ENCODE assay signal across 9 mouse cellular contexts in genomic region chr2:28068537-28068878, GRCm38 (mm10). TPM values are rescaled to one million over a fixed set of nuclear protein-coding genes. Genes with fewer than 3 reads are reported as not detected.
DNase-seq lines count a peak whose midpoint lies in the region; ATAC-seq and TF ChIP-seq lines count a peak whose summit lies in the region.
"Had no signal": no experiment of that assay in that cellular context is flagged by ENCODE, and none has a peak within 500 bp of the region (broad histone marks: within the 10 kb centered on the region; RNA-seq: fewer than 3 reads in every experiment).

No protein-coding gene starts in this region.

- TF ChIP-seq EP300 in liver, embryonic 14.5 days (IDR thresholded peaks at IDR 0.05; ENCODE audit: low read depth) = no peak
- TF ChIP-seq EP300 in stomach, postnatal 0 days (optimal IDR thresholded peaks at IDR 0.05) = no peak

- H3K36me3 ChIP-seq in heart, embryonic 10.5 days = no peaks in the 10 kb centered on the region
- H3K36me3 ChIP-seq in hindbrain, embryonic 16.5 days (ENCODE audit: control insufficient read depth, insufficient read depth, low read length) = no peaks in the 10 kb centered on the region
- H3K36me3 ChIP-seq in liver, embryonic 14.5 days (replicated peaks; ENCODE audit: control insufficient read depth, insufficient read depth, low read depth) = no peaks in the 10 kb centered on the region
- H3K36me3 ChIP-seq in stomach, postnatal 0 days (ENCODE audit: control insufficient read depth, insufficient read depth, low read length) = no peaks in the 10 kb centered on the region

- 83% methylated on average over 9 of the region's 9 CpGs for WGBS in heart, embryonic 10.5 days
- 49% methylated on average over 9 of the region's 9 CpGs for WGBS in hindbrain, embryonic 16.5 days
- WGBS in liver, embryonic 14.5 days (ENCODE audit: insufficient replicate concordance) = 78% methylated on average over 9 of the region's 9 CpGs
- 73% methylated on average over 9 of the region's 9 CpGs for WGBS in stomach, postnatal 0 days

- TF ChIP-seq CTCF in liver, embryonic 14.5 days (IDR thresholded peaks at IDR 0.05; ENCODE audit: low read depth) = no peak
- no peak for TF ChIP-seq CTCF in stomach, postnatal 0 days (IDR thresholded peaks at IDR 0.05; ENCODE audit: low read depth)

- 0 out of 2 replicates have a peak, but pooled peaks cover 5% of the 10 kb centered on the region for H3K4me1 ChIP-seq in heart, embryonic 10.5 days
- H3K4me1 ChIP-seq in hindbrain, embryonic 16.5 days (ENCODE audit: control insufficient read depth, insufficient read depth, low read depth, low read length) = no peaks in the 10 kb centered on the region; the same call in 1 of the 2 replicates
- H3K4me1 ChIP-seq in liver, embryonic 14.5 days (replicated peaks; ENCODE audit: control insufficient read depth in 2 of 2, insufficient read depth in 2 of 2, low read length in 1 of 2) = peaks cover 51 to 61% of the 10 kb centered on the region in 2 experiments
- no peaks in the 10 kb centered on the region for H3K4me1 ChIP-seq in stomach, postnatal 0 days (replicated peaks; ENCODE audit: control insufficient read depth, insufficient read depth)

- no peaks in the 10 kb centered on the region for H3K27me3 ChIP-seq in heart, embryonic 10.5 days (ENCODE audit: insufficient read depth, poor library complexity, severe bottlenecking)
- no peaks in the 10 kb centered on the region for H3K27me3 ChIP-seq in hindbrain, embryonic 16.5 days (replicated peaks; ENCODE audit: control insufficient read depth, insufficient read depth, low read length)
- H3K27me3 ChIP-seq in liver, embryonic 14.5 days (ENCODE audit: control insufficient read depth, insufficient read depth, low read length) = no peaks in the 10 kb centered on the region
- no peaks in the 10 kb centered on the region for H3K27me3 ChIP-seq in stomach, postnatal 0 days (ENCODE audit: control insufficient read depth, insufficient read depth, low read length)

- peak; percentile 82 for ATAC-seq in hindbrain, embryonic 16.5 days
- peak; percentile 16; the same call in 1 of the 2 replicates for ATAC-seq in liver, embryonic 14.5 days (ENCODE audit: insufficient read depth)
- peak; percentile 57; the same call in 1 of the 2 replicates for ATAC-seq in stomach, postnatal 0 days (ENCODE audit: low FRiP score, low TSS enrichment)

- H3K9ac ChIP-seq in hindbrain, embryonic 16.5 days (ENCODE audit: low read depth, low read length) = no peak overlapping the region
- peak overlapping the region; percentile 34; the same call in 1 of the 2 replicates for H3K9ac ChIP-seq in liver, embryonic 14.5 days (replicated peaks)
- H3K9ac ChIP-seq in stomach, postnatal 0 days (ENCODE audit: low read length) = no peak overlapping the region

- DNase-seq in heart, embryonic 10.5 days (ENCODE audit: low spot score) = no peak
- no peak for DNase-seq in heart, postnatal 36 days
- peak; percentile 49 to 63 for DNase-seq in cerebellum, postnatal 10 days
- DNase-seq in liver, embryonic 14.5 days (ENCODE audit: low read depth in 3 of 3, low spot score in 3 of 3) = no peak
- DNase-seq in stomach, postnatal 0 days (ENCODE audit: low spot score) = no peak
- no peak for DNase-seq in yolk sac, embryonic 10.5 days (ENCODE audit: low spot score)
- no peak for DNase-seq in testis, postnatal 10 days (ENCODE audit: low spot score)

- H3K4me3 ChIP-seq in heart, embryonic 10.5 days = no peak overlapping the region
- H3K4me3 ChIP-seq in hindbrain, embryonic 16.5 days (ENCODE audit: low read length) = no peak overlapping the region
- H3K4me3 ChIP-seq in liver, embryonic 14.5 days (ENCODE audit: insufficient read depth in 1 of 2, low read depth in 2 of 2, low read length in 2 of 2) = no peak overlapping the region
- no peak overlapping the region for H3K4me3 ChIP-seq in stomach, postnatal 0 days (ENCODE audit: low read depth, low read length)

- H3K9me3 ChIP-seq in heart, embryonic 10.5 days = no peaks in the 10 kb centered on the region
- H3K9me3 ChIP-seq in hindbrain, embryonic 16.5 days (ENCODE audit: control insufficient read depth, low read length) = no peaks in the 10 kb centered on the region
- no peaks in the 10 kb centered on the region for H3K9me3 ChIP-seq in liver, embryonic 14.5 days (ENCODE audit: control insufficient read depth, low read length)
- no peaks in the 10 kb centered on the region for H3K9me3 ChIP-seq in stomach, postnatal 0 days (ENCODE audit: control insufficient read depth, low read length)

- H3K27ac ChIP-seq in heart, embryonic 10.5 days = peak overlapping the region; percentile 79
- H3K27ac ChIP-seq in hindbrain, embryonic 16.5 days (ENCODE audit: low read depth, low read length) = peak overlapping the region; percentile 11; the same call in 1 of the 2 replicates
- peak overlapping the region; percentile 98 for H3K27ac ChIP-seq in liver, embryonic 14.5 days
- no peak overlapping the region for H3K27ac ChIP-seq in stomach, postnatal 0 days (replicated peaks)

- H3K4me2 ChIP-seq in hindbrain, embryonic 16.5 days (ENCODE audit: low read length) = no peak overlapping the region
- no peak overlapping the region for H3K4me2 ChIP-seq in liver, embryonic 14.5 days (ENCODE audit: low read depth)
- H3K4me2 ChIP-seq in stomach, postnatal 0 days (replicated peaks; ENCODE audit: low read depth) = no peak overlapping the region

- intact Hi-C loops in heart, postnatal 36 days (cut with DNase I) = no loop called here

RNA-seq across cellular contexts. Expression of gene Fcnb, which starts 16.2 kb away (rescaled TPM):
- polyA plus RNA-seq in heart, embryonic 10.5 days (2016; fragmentation: Nextera tagmentation; extraction: Ambion mirVana) = not detected in 2 replicates
- not detected for total RNA-seq in heart, postnatal 36 days (2021)
- polyA plus RNA-seq in hindbrain, embryonic 16.5 days (2015; fragmentation: Nextera tagmentation; extraction: Ambion mirVana) = not detected in 2 replicates
- 12.0 and 14.6 TPM in 2 replicates for polyA plus RNA-seq in liver, embryonic 14.5 days (2012; rRNA removed)
- polyA plus RNA-seq in liver, embryonic 14.5 days (2014; fragmentation: Nextera tagmentation; extraction: Ambion mirVana) = 28.4 and 29.9 TPM in 2 replicates
- polyA plus RNA-seq in stomach, postnatal 0 days (2015; fragmentation: Nextera tagmentation; extraction: Ambion mirVana) = 0.13 and 0.41 TPM in 2 replicates
- polyA plus RNA-seq: C2C12 had no signal

Comparison
In these comparisons a context has a peak if more than half of its experiments do, and no peak if none do; other contexts are left out.
1. DNase-seq: peak in cerebellum, postnatal 10 days (2 of 2); none in heart, embryonic 10.5 days (single experiment), heart, postnatal 36 days (0 of 2), liver, embryonic 14.5 days (0 of 3), stomach, postnatal 0 days (single experiment), yolk sac, embryonic 10.5 days (single experiment) and testis, postnatal 10 days (single experiment).
2. ATAC-seq: peak in every context shown above with its lines; median percentile 82 in hindbrain, embryonic 16.5 days; 57 in stomach, postnatal 0 days; 16 in liver, embryonic 14.5 days.